Mouse (Mus musculus) urinary bladder, postnatal 10 days (tissue): ENCODE measurements around the gene Coro7.
"Not testable (repeated sequence)": the region's sequence is repeated elsewhere in the genome, so short reads cannot be mapped to it uniquely, and the experiment has no call there.

Experiments
- DNase-seq: peaks from one replicate; pipeline ENCODE4 v3.0.0; 2022; ENCODE audit warnings: low spot score

Gene Coro7

GRCm38 (mm10) chr16:4682628-4683179, 3.1 kb upstream of the Coro7 start:
- DNase-seq: no peak

DNA sequence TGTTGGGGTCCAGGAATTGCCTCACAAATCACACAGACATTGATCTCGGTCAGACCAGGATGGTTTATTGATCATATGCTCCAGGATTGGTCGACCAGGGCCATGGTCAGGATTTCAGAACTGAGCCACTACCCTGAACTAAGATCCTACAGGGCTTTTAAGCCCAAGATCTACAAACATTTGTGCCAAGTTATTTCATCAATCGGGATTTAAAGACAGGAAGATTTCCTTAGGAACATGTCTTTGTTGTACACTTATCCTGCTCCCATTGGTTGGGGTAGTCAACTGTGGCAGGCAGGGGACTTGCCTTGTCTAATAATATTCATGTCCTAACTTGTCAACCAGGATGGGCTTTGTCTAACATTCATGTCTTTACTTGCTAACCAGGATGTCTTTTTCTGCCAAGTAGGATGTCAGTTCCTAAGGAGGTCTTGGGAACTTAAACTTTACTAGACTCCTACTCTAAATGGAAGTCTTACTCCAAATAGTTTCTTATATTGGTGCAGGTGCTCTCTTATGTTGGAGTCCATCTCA, 1.4 kb upstream of the Coro7 start:
- DNase-seq: not testable (repeated sequence)

GRCm38 (mm10) chr16:4678080-4678479, 1.5 kb downstream of the Coro7 start:
- no peak for DNase-seq

DNA sequence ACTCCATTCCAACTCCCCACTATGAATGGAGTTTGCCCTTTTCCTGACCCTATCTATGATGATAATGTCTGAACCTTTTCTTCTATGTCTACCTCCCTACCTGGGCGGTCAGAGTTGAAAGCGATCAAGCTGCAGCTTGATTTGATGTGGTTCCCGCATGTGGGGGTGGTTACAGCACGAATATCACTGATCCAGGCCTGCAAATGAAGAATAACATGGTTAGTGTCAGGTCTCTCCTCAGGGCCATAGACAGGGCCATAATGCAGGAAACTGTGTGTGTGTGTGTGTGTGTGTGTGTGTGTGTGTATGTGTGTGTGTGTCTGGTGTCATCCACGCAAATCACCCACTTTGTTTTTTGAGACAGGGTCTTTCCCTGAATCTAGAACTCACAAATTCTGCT, 2.7 kb downstream of the Coro7 start:
- DNase-seq: no peak

DNA sequence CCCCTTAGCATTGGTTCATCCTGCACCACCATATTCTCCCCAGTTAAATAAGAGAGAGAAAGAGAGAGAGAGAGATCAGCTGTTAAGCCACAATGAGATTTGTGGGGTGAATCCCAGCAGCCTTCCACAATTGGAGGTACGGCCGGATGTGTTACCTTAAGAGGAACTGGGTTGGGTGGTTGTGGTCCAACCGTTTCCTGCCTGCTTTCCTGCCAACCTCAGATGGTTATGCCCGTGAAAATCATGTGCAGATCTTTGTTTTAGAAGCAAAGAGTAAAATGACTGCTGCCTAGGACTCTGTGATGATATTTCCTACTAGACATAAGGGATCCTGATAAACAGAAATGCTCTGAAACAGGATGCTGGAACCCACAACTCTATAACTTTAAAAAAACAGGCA, 5.5 kb downstream of the Coro7 start:
- no peak for DNase-seq

- no peak for DNase-seq
Measured at GRCm38 (mm10) chr16:4670317-4670716, 9.3 kb downstream of the Coro7 start.

- DNase-seq: no peak
Measured at GRCm38 (mm10) chr16:4667190-4667808, 12.3 kb downstream of the Coro7 start.

DNA sequence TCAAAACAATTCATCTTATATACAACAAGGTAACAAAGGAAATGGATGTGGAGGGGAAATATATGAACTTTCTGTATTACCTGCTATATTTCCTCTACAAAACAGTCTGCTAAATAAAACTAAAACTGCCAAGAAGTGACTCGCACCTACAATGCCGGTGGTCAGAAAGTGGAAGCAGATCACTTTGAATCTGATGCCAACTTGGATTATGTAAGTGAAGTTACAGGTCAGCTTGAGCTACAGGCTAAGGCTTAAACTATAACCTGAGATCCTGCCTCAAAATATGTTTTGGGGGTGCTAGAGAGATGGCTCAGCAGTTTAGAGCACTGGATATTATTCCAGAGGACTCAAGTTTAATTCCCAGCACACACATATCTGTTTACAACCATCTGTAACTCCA, 13.9 kb downstream of the Coro7 start:
- no peak for DNase-seq

DNA sequence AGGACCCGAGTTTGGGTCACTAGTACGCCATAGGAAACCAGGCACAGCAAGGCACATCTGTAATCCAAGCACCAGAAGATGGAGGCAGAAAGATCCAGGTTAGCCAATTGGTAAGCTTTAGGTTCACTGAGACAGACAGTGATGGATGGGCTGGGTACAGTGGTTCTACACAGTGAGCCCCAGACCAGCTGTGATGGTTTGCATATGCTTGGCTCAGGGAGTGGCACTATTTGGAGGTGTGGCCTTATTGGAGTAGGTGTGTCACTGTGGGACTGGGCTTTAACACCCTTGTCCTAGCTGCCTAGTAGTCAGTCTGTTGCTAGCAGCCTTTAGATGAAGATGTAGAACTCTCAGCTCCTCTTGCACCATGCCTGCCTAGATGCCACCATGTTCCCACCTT, 15.8 kb downstream of the Coro7 start:
- no peak for DNase-seq

DNA sequence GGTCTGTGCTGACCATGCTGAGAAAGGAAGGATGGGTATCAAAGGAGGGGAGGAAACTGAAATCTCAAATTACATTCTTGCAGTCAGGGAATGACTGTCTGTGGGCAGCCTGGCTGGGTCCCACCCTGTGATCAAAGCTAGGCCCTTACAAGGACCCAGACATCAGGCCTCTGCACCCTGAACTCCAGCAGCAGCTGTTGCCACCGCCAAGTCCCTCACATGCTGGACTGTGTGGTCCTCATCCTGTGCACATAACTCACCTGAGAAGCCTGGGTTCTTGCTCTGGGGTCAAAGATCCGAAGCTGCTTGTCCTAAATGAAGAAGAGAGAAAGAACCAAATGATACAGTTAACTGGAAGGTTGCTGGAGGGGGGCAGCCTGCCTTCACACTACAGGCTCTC, 18.0 kb downstream of the Coro7 start:
- no peak for DNase-seq

DNA sequence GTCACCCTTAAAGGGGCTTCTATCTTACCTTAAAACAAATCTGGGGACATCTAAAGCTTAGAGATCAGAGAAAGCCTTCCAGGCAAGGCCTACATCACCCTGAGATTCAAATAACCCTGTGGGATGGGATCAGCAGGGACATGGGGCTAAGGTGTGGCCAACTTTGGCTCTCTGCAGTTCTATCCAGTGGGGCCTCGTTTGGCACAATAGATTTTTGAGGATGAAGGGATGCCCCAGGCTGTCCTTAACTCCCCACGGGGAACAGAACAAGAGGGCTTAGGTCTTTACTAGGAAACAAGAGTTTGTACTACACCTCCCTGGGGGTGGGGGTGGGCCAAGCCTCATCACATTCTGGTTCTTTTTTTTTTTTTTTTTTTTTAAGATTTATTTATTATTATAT, 20.3 kb downstream of the Coro7 start:
- no peak for DNase-seq

GRCm38 (mm10) chr16:4658781-4659245, 20.8 kb downstream of the Coro7 start:
- no peak for DNase-seq

DNA sequence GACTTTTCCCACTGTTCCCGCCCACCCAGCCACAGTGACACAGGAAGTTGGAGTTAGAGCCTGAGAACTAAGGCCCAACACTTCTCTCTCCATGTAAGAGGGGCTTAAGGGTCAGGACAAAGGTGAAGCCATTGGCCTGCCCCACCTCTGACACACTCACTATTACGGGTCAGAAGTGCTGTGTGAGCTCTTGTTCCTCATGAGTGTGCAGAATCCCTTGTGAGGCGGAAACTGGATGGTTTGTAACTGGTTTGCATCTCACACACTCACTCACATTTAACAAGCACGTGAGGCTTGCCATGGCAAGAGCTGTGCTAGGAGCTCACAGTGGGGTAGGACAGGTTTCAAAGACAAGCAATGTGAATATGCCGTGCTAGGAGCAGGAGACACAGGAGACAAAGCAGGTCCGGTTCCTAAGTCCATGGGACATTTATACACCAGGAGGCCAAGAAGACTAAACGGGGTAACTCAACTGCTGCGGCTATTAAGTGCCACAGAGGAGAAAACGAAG, 23.0 kb downstream of the Coro7 start:
- DNase-seq: no peak

DNA sequence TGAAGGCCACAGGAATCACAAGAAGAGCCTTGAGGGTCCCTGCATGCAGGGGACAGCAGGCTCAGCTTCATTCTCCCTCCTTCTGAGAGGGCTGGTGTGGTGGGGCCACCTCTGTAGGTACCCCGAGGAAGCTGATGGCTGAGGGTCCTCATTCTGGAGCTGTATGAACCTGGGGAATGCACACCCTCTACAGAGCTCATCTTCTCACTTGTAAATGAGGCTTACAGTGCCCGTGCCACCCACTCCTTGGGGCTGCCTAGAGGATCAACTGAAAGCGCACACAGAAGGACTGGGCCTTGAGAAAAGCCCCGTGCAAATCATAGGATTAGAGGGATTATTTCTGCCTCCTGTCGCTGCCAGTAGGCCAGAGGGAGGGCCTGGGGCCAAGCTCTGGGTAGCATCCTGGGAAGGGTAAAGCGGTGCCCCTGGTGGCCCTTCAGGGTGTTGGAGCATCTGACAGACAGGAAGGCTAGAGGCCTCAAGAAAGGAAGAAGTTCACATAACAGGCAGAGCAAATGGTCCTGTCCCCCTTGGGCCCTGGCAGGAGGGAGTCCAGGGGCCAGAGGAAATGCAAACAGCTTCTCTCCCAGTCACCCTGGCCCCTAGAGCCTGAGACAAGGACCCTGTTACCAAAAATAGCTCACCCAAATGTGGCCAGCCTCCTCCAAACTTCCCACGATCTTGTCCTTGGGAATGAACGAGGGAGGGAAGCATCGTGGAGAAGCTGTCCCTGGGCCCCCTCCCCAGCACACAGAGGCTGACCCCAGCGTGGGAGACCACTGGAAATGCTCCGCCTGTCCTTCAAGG, 23.6 kb downstream of the Coro7 start:
- DNase-seq: no peak

DNA sequence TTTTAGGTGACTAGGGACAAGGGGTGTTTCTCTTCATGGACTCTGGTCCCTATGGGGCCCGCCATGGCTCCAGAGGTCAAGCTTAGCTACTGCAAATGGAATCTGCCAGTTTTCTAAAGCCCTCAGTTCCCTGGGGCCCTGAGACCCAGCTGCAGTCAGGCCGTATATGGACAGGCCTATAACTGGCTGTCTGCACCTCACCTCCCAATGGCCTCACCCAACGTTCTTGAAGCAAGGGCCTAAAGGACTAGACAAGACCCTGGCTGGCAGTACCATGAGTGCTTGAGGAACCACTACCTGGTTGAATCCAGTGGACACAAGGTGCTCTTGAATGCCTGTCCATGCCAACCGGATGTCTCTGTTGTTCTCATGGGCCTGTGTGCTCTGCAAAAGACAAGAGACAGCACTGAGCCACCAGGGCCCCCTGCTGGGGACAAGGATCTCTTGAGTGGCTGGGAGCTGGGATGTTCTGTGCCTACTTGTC, 24.3 kb downstream of the Coro7 start:
- DNase-seq: no peak

DNA sequence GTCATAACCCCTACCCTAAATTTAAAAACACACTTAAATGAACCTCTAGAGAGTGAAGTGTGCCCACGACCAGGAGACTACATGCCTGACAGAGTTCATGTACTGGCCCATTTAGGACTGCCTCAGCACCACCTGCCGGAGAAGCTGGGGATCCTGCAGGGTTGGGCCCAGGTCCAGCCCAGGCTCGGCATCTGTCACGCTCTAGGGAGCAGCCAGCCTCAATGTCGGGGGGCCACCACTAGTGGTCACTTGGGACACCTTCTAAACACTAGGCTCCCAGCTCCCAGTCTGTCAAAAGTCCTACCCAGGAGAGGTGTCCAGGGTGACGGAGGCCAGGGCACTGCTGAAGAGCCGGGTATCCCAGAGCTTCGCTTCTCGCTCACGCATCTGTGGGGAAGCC, 24.9 kb downstream of the Coro7 start:
- no peak for DNase-seq

DNA sequence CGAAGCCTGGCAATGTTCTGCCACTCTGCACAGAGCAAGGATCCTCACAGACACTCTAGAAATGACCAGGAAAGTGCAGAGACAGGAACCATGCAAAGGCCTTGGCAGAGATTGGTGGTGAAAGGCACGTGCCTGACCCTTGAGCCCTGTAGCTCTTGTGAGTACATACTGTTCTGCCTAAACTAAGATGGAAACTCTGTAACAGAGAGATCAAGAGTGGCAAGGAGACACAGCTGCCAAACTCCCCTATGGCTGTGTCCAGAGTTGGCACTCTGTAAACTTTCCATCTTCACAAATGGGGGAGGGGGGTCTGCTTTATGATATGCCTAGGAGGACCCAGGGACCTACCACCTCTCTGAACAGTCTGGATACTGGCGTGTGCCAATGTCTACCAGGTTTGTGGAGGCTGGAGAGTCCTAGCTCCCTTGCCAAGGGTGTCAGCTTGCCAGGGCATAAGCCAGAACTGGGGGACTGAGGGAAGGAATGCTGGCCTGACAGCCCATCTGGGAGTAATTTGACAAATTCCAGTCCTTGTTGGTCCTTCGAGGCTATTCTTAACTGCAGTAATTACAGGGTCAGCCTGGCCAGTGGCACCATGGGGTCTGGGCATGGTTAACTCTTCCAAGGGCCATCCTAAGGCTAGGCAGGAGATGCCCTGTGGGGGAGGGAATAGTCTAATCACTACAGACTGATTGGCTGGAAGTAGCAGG, 26.7 kb downstream of the Coro7 start:
- no peak for DNase-seq

DNA sequence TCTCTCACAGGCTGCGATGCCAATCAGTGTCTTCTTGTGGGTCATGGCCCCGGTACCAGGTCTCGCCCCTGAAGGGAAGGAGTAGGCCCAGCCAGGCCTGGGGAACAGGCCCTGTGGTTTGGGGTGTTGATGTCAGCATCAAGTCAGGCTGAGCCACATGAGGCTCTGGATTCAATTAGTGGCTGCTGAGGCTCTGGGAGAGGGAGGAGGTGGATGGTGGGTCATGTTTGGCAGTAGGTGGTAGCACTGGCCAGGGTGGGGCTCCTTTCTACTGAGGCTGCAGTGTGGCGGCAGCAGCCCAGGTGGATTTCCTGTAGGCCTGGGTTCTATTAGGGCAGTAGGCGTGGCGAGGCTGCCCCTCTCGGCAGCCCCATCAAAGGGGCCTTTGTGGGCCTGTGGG, 28.0 kb downstream of the Coro7 start:
- no peak for DNase-seq

DNA sequence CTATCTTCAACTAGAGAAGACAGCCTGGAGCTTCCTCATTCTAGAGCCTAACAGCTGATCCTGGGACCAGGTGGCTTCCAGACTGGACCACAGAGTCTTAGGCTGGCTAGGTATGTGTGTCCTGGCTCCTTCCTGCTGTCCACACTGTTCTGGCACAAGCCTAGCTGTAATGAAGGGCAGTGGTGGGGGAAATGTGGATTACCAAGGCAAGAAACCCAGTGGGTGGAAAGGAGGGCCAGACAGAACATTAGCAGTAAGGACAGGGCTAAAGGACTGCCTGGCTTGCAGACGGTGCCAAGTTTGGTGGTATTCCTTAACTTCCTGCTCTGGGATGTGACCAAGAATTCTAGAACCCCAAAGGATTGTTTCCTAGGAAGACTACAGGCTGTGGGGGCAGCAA, 28.5 kb downstream of the Coro7 start:
- no peak for DNase-seq

- DNase-seq: no peak
Measured at GRCm38 (mm10) chr16:4650161-4650560, 29.4 kb downstream of the Coro7 start.

GRCm38 (mm10) chr16:4649692-4650091, 29.9 kb downstream of the Coro7 start:
- DNase-seq: no peak

DNA sequence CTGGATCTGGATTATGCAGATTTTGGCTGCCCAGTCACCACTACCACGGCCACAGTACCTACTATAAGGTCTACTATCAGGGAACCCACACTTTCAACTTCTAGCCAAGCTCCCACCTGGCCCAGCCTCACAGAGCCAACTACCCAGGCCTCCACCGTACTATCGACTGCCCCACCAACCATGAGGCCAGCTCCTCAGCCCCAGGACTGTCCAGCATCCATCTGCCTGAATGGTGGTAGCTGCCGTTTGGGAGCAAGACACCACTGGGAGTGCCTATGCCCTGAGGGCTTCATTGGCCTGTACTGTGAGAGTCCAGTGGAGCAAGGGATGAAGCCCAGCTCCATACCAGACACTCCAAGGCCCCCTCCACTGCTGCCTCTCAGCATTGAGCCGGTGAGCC, 30.4 kb downstream of the Coro7 start:
- DNase-seq: no peak
